Mouse (Mus musculus) embryo, embryonic 11 days (tissue): ENCODE measurements around the gene Sec61a2.

Experiments used
- DNase-seq: peaks from one replicate; pipeline ENCODE4 v3.0.0-alpha.2; 2015

The Sec61a2 gene

GRCm38 (mm10) chr2:5877446-5877845, 17.8 kb downstream of the Sec61a2 start:
- DNase-seq = no peak

- no peak for DNase-seq
Observed at GRCm38 (mm10) chr2:5869746-5870145, 25.5 kb downstream of the Sec61a2 start.

- no peak for DNase-seq
Observed at GRCm38 (mm10) chr2:5867681-5868080, 27.6 kb downstream of the Sec61a2 start.

GRCm38 (mm10) chr2:5862834-5863233, 32.4 kb downstream of the Sec61a2 start, which contains the start of gene Gm13199:
Gene Gm13199 (minus strand): TSS chr2:5862934.
- DNase-seq = no peak

- no peak for DNase-seq
Observed at GRCm38 (mm10) chr2:5851866-5852265, 43.4 kb downstream of the Sec61a2 start.

GRCm38 (mm10) chr2:5851116-5851515, 44.1 kb downstream of the Sec61a2 start:
- no peak for DNase-seq

- DNase-seq = no peak
Observed at GRCm38 (mm10) chr2:5845826-5846225, 49.4 kb downstream of the Sec61a2 start.

- peak; percentile 96 for DNase-seq
Observed at GRCm38 (mm10) chr2:5844873-5845631, 50.2 kb downstream of the Sec61a2 start, which contains the start of the genes Nudt5 and Cdc123. Gene Nudt5 (plus strand): TSS chr2:5845019. Gene Cdc123 (minus strand): TSS chr2:5845164.

GRCm38 (mm10) chr2:5844181-5844872, 50.9 kb downstream of the Sec61a2 start:
- no peak for DNase-seq

GRCm38 (mm10) chr2:5840815-5841214, 54.4 kb downstream of the Sec61a2 start:
- DNase-seq = no peak

- DNase-seq = no peak
Observed at GRCm38 (mm10) chr2:5825265-5825913, 69.8 kb downstream of the Sec61a2 start.

GRCm38 (mm10) chr2:5824685-5825084, 70.5 kb downstream of the Sec61a2 start:
- no peak for DNase-seq

GRCm38 (mm10) chr2:5824213-5824612, 71.0 kb downstream of the Sec61a2 start:
- DNase-seq = peak; percentile 38

- DNase-seq = no peak
Observed at GRCm38 (mm10) chr2:5822449-5822848, 72.8 kb downstream of the Sec61a2 start.

- DNase-seq = no peak
Observed at GRCm38 (mm10) chr2:5821264-5821663, 74.0 kb downstream of the Sec61a2 start.
